ENCODE assay signal across 9 mouse cellular contexts in the genomic region with DNA sequence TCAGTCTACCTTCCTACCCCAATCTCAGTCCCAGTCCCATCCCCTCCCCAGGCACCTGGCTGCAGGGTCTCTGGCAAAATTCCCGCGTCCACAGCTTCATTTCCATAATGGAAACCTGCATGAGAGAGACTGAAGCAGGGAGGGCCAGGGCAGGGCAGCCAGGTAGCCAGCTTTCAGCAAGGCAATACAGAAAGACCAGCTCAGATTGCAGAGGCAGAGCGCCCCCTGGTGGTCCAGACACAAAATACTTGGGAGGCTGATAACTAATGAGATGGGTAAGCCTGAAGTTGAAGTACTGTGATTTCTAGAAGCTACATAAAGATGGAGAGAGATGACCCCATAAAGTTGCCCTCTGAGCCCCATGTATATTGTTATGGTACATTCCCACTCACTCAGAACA. TPM values are rescaled to one million over a fixed set of nuclear protein-coding genes. Genes with fewer than 3 reads are reported as not detected.
DNase-seq lines count a peak whose midpoint lies in the region; ATAC-seq and TF ChIP-seq lines count a peak whose summit lies in the region.
"Had no signal": no experiment of that assay in that cellular context is flagged by ENCODE, and none has a peak within 500 bp of the region (broad histone marks: within the 10 kb centered on the region; RNA-seq: fewer than 3 reads in every experiment).

No protein-coding gene starts in this region.

- peaks cover 25% of the 10 kb centered on the region for H3K27me3 ChIP-seq in limb, embryonic 13.5 days
- H3K27me3 ChIP-seq in stomach, postnatal 0 days (ENCODE audit: control insufficient read depth, insufficient read depth, low read length) = no peaks in the 10 kb centered on the region

- no peaks in the 10 kb centered on the region for H3K9me3 ChIP-seq in limb, embryonic 13.5 days
- H3K9me3 ChIP-seq in stomach, postnatal 0 days (ENCODE audit: control insufficient read depth, low read length) = no peaks in the 10 kb centered on the region

- intact Hi-C loops in gastrocnemius, postnatal 14 days (cut with DNase I; ENCODE audit: low total_unique reads) = loop anchor here (5.0 kb wide), 1 partner anchor 134 kb away; no protein-coding TSS in a partner anchor

- peak; percentile 73 for DNase-seq in A20 (ENCODE audit: low read depth, low spot score)
- DNase-seq in adrenal gland, adult 18-20 months (ENCODE audit: low spot score in 2 of 2) = peak; percentile 76 to 82
- peak; percentile 89 for DNase-seq in embryo, embryonic 10.5 days (ENCODE audit: low spot score)
- DNase-seq in gastrocnemius, postnatal 14 days = peak; percentile 70
- peak; percentile 52 to 80 for DNase-seq in kidney, adult 8-10 months
- peak; percentile 61 to 73 for DNase-seq in natural killer cell, adult 2 months (ENCODE audit: low spot score in 2 of 2)
- DNase-seq in stomach, postnatal 0 days (ENCODE audit: low spot score) = peak; percentile 84

- no peaks in the 10 kb centered on the region for H3K4me1 ChIP-seq in limb, embryonic 13.5 days
- no peaks in the 10 kb centered on the region for H3K4me1 ChIP-seq in stomach, postnatal 0 days (replicated peaks; ENCODE audit: control insufficient read depth, insufficient read depth)

- H3K4me2 ChIP-seq in limb, embryonic 13.5 days (replicated peaks) = no peak overlapping the region
- H3K4me2 ChIP-seq in stomach, postnatal 0 days (replicated peaks; ENCODE audit: low read depth) = no peak overlapping the region

- H3K36me3 ChIP-seq in limb, embryonic 13.5 days = no peaks in the 10 kb centered on the region
- no peaks in the 10 kb centered on the region for H3K36me3 ChIP-seq in stomach, postnatal 0 days (ENCODE audit: control insufficient read depth, insufficient read depth, low read length)

- H3K4me3 ChIP-seq in limb, embryonic 13.5 days = no peak overlapping the region
- no peak overlapping the region for H3K4me3 ChIP-seq in stomach, postnatal 0 days (ENCODE audit: low read depth, low read length)
- H3K4me3 ChIP-seq: erythroblast, embryonic 14.5 days had no signal

- H3K9ac ChIP-seq in limb, embryonic 13.5 days = no peak overlapping the region
- H3K9ac ChIP-seq in stomach, postnatal 0 days (ENCODE audit: low read length) = no peak overlapping the region

- ATAC-seq in limb, embryonic 13.5 days (ENCODE audit: low FRiP score, low read depth) = 0 out of 2 replicates have a peak, but pooled peaks have one; percentile 62
- ATAC-seq in stomach, postnatal 0 days (ENCODE audit: low FRiP score, low TSS enrichment) = peak; percentile 82

- no peak for TF ChIP-seq EP300 in stomach, postnatal 0 days (optimal IDR thresholded peaks at IDR 0.05)

- peak; percentile 92 for TF ChIP-seq CTCF in stomach, postnatal 0 days (IDR thresholded peaks at IDR 0.05; ENCODE audit: low read depth)

- WGBS in limb, embryonic 13.5 days = 0% methylated on average over 3 of the region's 3 CpGs
- WGBS in stomach, postnatal 0 days = 3% methylated on average over 3 of the region's 3 CpGs

- no peak overlapping the region for H3K27ac ChIP-seq in limb, embryonic 13.5 days
- no peak overlapping the region for H3K27ac ChIP-seq in stomach, postnatal 0 days (replicated peaks)

RNA-seq across cellular contexts. Expression of a gene that starts 16.4 kb away (rescaled TPM):
- total RNA-seq in adrenal gland, adult 18-20 months (2021) = 1 to 10 TPM; 2.2 to 6.7 TPM
- total RNA-seq in gastrocnemius, postnatal 14 days (2021) = under 1 TPM in 1 of 2 experiments, not detected in 1; 0.09 TPM
- 2.3 and 3.0 TPM in 2 replicates for polyA plus RNA-seq in limb, embryonic 13.5 days (2015; fragmentation: Nextera tagmentation; extraction: Ambion mirVana)
- polyA plus RNA-seq in stomach, postnatal 0 days (2015; fragmentation: Nextera tagmentation; extraction: Ambion mirVana) = 0.04 and 0.16 TPM in 2 replicates

RNA-seq across cellular contexts. Expression of a gene that starts 19.9 kb away (rescaled TPM):
- 1 to 10 TPM; 2.1 to 2.4 TPM for total RNA-seq in adrenal gland, adult 18-20 months (2021)
- 1 to 10 TPM; 2.1 to 2.3 TPM for total RNA-seq in gastrocnemius, postnatal 14 days (2021)
- polyA plus RNA-seq in limb, embryonic 13.5 days (2015; fragmentation: Nextera tagmentation; extraction: Ambion mirVana) = 47.5 and 52.8 TPM in 2 replicates
- polyA plus RNA-seq in stomach, postnatal 0 days (2015; fragmentation: Nextera tagmentation; extraction: Ambion mirVana) = 17.1 and 17.6 TPM in 2 replicates

RNA-seq across cellular contexts. Expression of a gene that starts 22.4 kb away (rescaled TPM):
- not detected for total RNA-seq in adrenal gland, adult 18-20 months (2021)
- total RNA-seq in gastrocnemius, postnatal 14 days (2021) = under 1 TPM; 0.23 to 0.51 TPM
- 8.3 and 10.1 TPM in 2 replicates for polyA plus RNA-seq in limb, embryonic 13.5 days (2015; fragmentation: Nextera tagmentation; extraction: Ambion mirVana)
- polyA plus RNA-seq in stomach, postnatal 0 days (2015; fragmentation: Nextera tagmentation; extraction: Ambion mirVana) = 0.79 and 0.92 TPM in 2 replicates
- polyA plus RNA-seq: erythroblast, embryonic 14.5 days had no signal

RNA-seq across cellular contexts. Expression of a gene that starts 27.2 kb away (rescaled TPM):
- not detected for total RNA-seq in adrenal gland, adult 18-20 months (2021)
- total RNA-seq in gastrocnemius, postnatal 14 days (2021) = not detected
- polyA plus RNA-seq in limb, embryonic 13.5 days (2015; fragmentation: Nextera tagmentation; extraction: Ambion mirVana) = 16.8 and 19.8 TPM in 2 replicates
- polyA plus RNA-seq in stomach, postnatal 0 days (2015; fragmentation: Nextera tagmentation; extraction: Ambion mirVana) = 3.0 and 3.2 TPM in 2 replicates
- polyA plus RNA-seq: erythroblast, embryonic 14.5 days had no signal

RNA-seq across cellular contexts. Expression of a gene that starts 28.9 kb away (rescaled TPM):
- 100 to 1,000 TPM; 224 to 359 TPM for total RNA-seq in adrenal gland, adult 18-20 months (2021)
- total RNA-seq in gastrocnemius, postnatal 14 days (2021) = 10 to 100 TPM; 18.7 to 57.3 TPM
- 15.4 and 17.1 TPM in 2 replicates for polyA plus RNA-seq in limb, embryonic 13.5 days (2015; fragmentation: Nextera tagmentation; extraction: Ambion mirVana)
- 33.5 and 33.7 TPM in 2 replicates for polyA plus RNA-seq in stomach, postnatal 0 days (2015; fragmentation: Nextera tagmentation; extraction: Ambion mirVana)
